Mouse (Mus musculus) ES-E14 (cell line): ENCODE results near the gene Ugt1a7c. TPM values are rescaled to one million over a fixed set of nuclear protein-coding genes. Genes with fewer than 3 reads are reported as not detected.

Experiments
- DNase-seq: peaks from one replicate; pipeline ENCODE4 v3.0.0-alpha.2; 2013; ENCODE audit warnings: low read depth, low spot score
- H3K27ac ChIP-seq: 2 replicates; pipeline ENCODE4 v1.5.1; 2012; ENCODE audit warnings: low read depth, mild to moderate bottlenecking, low read length, moderate library complexity, mixed read lengths; ENCODE audit not compliant: poor library complexity, insufficient read depth, severe bottlenecking
- H3K36me3 ChIP-seq: 2 replicates; pipeline ENCODE4 v1.6.1; 2012; ENCODE audit warnings: mild to moderate bottlenecking, low read length, moderate library complexity, mixed read lengths; ENCODE audit not compliant: control insufficient read depth, poor library complexity, insufficient read depth, severe bottlenecking
- H3K4me1 ChIP-seq, 2 experiments: fragments of 150-350 bp in 1 of 2; sonication (generic) in 1 of 2; 2 replicates each; pipeline ENCODE4 v1.6.1; 2012; ENCODE audit warnings: low read length in 2 of 2, mild to moderate bottlenecking in 1 of 2, mixed read lengths in 1 of 2; ENCODE audit not compliant: control insufficient read depth in 2 of 2, insufficient read depth in 2 of 2, poor library complexity in 1 of 2
- H3K4me3 ChIP-seq, 2 experiments: fragments of 150-350 bp in 1 of 2; sonication (generic) in 1 of 2; 2 replicates each; pipeline ENCODE4 v1.5.1; 2012; ENCODE audit warnings: low read length in 2 of 2, low read depth in 1 of 2, mild to moderate bottlenecking in 1 of 2, mixed read lengths in 1 of 2; ENCODE audit not compliant: insufficient read depth in 1 of 2, poor library complexity in 1 of 2, severe bottlenecking in 1 of 2
- H3K9ac ChIP-seq: 2 replicates; pipeline ENCODE4 v1.6.1; 2012; ENCODE audit warnings: low read depth, mild to moderate bottlenecking, low read length, mixed read lengths; ENCODE audit not compliant: poor library complexity, insufficient read depth, severe bottlenecking
- H3K9me3 ChIP-seq: fragments of 150-350 bp; sonication (generic); 2 replicates; pipeline ENCODE4 v1.6.1; 2012; ENCODE audit warnings: low read depth, mild to moderate bottlenecking, low read length; ENCODE audit not compliant: control insufficient read depth, insufficient read depth
- CHD2 ChIP-seq: IDR thresholded peaks from 2 replicates; pipeline ENCODE4 v1.6.1; 2014; ENCODE audit warnings: mild to moderate bottlenecking, low read depth, low read length, inconsistent platforms
- HCFC1 ChIP-seq: IDR thresholded peaks from 2 replicates; pipeline ENCODE4 v1.6.1; 2012; ENCODE audit warnings: low read length, inconsistent platforms, borderline replicate concordance; ENCODE audit not compliant: insufficient read depth
- MAFK ChIP-seq: IDR thresholded peaks from 2 replicates; pipeline ENCODE4 v1.6.1; 2014; ENCODE audit warnings: mild to moderate bottlenecking, low read depth, low read length, inconsistent platforms; ENCODE audit not compliant: insufficient read depth
- ZC3H11A ChIP-seq: IDR thresholded peaks from 2 replicates; pipeline ENCODE4 v1.6.1; 2012; ENCODE audit warnings: low read depth, mild to moderate bottlenecking, inconsistent platforms, low read length, borderline replicate concordance
- ZNF384 ChIP-seq: IDR thresholded peaks from 2 replicates; pipeline ENCODE4 v1.6.1; 2012; ENCODE audit warnings: low read depth, low read length, inconsistent platforms
- in situ Hi-C, 2 experiments: fragments of 600-800 bp; cut with MboI; formaldehyde crosslinking; loops; one replicate each; pipeline ENCODE4 v1.15.1; 2025; ENCODE audit warnings: low sequenced_read_pairs in 2 of 2, inconsistent platforms in 1 of 2; ENCODE audit not compliant: unreplicated experiment in 2 of 2
- total RNA-seq: library from RNA; depleted of rRNA; stranded (reverse); fragments of 300-350 nt; gene quantifications from 2 replicates; pipeline ENCODE4 v1.2.3, GENCODE M21; 2012

The Ugt1a7c gene
- total RNA-seq, 1 experiment, result 0.09 TPM

DNA sequence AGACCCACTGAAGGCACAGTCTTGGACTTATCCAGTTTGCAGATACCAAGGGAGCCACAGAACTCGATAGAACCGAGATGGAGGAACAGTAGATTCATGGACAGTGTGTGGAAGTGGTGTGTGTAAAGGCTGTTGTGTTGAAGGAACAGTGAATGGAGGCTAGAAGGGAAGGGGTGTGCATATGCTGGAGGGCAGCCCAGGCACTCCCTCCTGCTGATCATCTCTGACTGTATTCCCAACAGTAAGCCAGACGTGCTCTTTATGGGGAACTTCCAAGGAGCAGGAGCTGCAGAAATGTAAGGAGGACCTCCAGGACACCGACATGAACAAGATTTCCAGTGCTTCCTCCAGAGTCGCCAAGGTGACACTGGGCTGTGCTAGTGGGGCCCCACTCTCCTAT is 155.2 kb downstream of the Ugt1a7c start:
- Histone ChIP-seq H3K27ac (no peak overlapping the region), H3K9ac (no peak overlapping the region), H3K4me1 (no peaks in the 10 kb centered on the region), H3K4me3 (no peak overlapping the region), H3K9me3 (no peaks in the 10 kb centered on the region), H3K36me3 (no peaks in the 10 kb centered on the region)
- no peak for DNase-seq
- TF ChIP-seq MAFK (no peak), CHD2 (no peak), ZC3H11A (no peak), HCFC1 (no peak), ZNF384 (no peak)
- in situ Hi-C loops, result no loop called here

DNA sequence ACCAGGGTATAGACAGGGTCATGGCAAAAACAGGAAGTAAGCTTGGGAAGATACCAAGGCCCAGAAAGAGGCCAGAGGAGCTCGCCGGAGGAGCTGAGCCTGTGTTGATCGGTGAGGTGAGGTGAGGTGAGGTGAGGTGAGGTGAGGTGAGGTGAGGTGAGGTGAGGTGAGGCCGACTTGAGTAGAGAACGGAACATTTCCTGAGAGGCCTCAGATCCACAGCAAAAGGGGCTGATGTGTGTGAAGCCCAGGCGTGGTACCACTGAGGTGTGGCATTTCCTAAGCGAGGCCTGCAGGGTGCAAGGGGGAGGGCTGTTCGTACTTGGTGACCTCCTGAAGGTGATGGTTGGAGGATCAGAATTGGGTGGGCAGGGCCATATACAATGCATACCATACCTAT is 158.2 kb downstream of the Ugt1a7c start:
- no peak overlapping the region for H3K4me3 ChIP-seq
- no peak overlapping the region; the same call in 1 of the 2 replicates for H3K27ac ChIP-seq
- in situ Hi-C loops, result no loop called here
- no peak for DNase-seq
- no peaks in the 10 kb centered on the region for H3K4me1 ChIP-seq
- no peaks in the 10 kb centered on the region for H3K9me3 ChIP-seq
- no peak for TF ChIP-seq CHD2
- no peak for TF ChIP-seq MAFK
- TF ChIP-seq HCFC1, result no peak
- no peak for TF ChIP-seq ZNF384
- no peak for TF ChIP-seq ZC3H11A
- H3K36me3 ChIP-seq, result no peaks in the 10 kb centered on the region
- no peak overlapping the region for H3K9ac ChIP-seq

DNA sequence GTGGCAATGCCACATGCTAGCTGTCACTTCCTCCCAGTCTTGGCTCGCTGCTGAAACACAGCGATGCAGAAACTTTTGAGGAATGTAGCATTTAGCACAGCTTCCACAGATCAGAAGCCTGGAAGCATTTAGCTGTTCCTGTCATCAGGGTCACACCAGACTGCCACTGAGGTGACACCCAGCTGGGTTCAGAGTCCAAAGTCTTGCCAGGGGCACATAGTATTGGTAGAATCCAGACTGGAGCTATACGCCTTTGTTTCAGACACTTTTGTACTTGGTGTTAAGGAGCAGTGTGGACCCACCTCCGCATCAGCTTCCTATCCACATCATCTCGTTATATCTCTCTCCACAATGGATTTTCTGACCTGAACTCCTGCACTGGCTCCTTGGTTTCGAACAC is 158.7 kb downstream of the Ugt1a7c start:
- Histone ChIP-seq H3K9me3 (no peaks in the 10 kb centered on the region), H3K4me1 (no peaks in the 10 kb centered on the region), H3K9ac (no peak overlapping the region), H3K27ac (no peak overlapping the region), H3K4me3 (no peak overlapping the region), H3K36me3 (no peaks in the 10 kb centered on the region)
- in situ Hi-C loops, result no loop called here
- no peak for DNase-seq
- no peak for TF ChIP-seq ZC3H11A
- no peak for TF ChIP-seq HCFC1
- TF ChIP-seq ZNF384, result no peak
- no peak for TF ChIP-seq MAFK
- TF ChIP-seq CHD2, result no peak

DNA sequence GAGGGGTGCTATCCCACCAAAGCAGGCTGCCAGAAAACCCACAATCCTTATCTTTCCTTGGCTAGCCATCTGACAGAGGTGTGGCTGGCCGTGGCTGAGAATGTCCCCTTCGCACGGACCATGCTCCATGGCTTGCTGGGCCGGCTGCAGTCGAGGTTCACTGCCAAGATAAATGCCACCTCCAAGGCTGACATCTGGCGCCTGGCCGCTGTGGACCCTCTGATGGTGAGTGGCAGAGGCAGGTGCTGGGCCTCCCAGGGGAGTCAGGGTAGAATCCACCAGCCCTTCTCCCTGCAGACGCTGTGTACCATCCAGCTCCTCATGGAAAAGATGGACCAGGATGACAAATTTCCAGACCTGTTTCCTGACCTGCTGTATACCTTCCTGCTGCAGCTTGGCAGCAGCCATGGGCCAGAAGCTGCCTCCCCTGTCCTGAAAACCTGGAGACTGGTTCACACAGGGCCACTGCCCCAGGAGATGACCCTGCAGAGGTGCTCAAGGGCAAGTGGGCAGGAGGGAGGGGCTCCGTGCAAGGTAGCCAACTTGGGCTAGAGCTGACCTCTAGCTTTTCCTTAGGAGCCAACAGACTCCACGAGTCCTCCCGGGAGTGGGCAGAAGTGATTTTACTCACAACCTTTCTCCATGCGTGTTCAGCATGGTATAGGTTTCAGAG is 160.1 kb downstream of the Ugt1a7c start:
- TF ChIP-seq HCFC1, result no peak
- TF ChIP-seq CHD2, result no peak
- TF ChIP-seq ZNF384, result no peak
- no peak for TF ChIP-seq MAFK
- no peak for TF ChIP-seq ZC3H11A
- no peak for DNase-seq
- Histone ChIP-seq H3K4me3 (no peak overlapping the region), H3K9ac (no peak overlapping the region), H3K4me1 (no peaks in the 10 kb centered on the region), H3K9me3 (no peaks in the 10 kb centered on the region), H3K36me3 (no peaks in the 10 kb centered on the region), H3K27ac (no peak overlapping the region)
- in situ Hi-C loops, result no loop called here

DNA sequence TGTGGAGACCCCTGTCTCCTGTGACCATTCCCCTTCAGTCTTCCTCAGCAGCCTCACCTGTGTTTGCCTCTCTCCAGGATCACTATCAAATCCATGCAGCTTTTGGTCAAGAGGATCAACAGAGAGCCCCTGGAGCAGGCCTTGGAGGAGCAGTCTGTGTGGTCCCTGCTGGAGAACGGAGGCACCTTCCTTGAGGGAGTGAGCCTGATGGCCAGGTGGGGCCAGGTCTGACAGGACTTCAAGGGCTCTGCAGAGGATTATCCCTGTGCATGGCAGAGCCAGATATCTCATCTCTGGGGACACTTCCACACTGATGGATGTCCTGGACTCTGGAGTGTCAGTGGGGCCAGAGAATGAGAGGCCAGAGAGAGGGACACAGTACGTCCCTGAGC is 160.6 kb downstream of the Ugt1a7c start:
- Histone ChIP-seq H3K36me3 (no peaks in the 10 kb centered on the region), H3K9me3 (no peaks in the 10 kb centered on the region), H3K4me1 (no peaks in the 10 kb centered on the region), H3K4me3 (no peak overlapping the region), H3K27ac (no peak overlapping the region), H3K9ac (no peak overlapping the region)
- TF ChIP-seq CHD2, result no peak
- TF ChIP-seq HCFC1, result no peak
- TF ChIP-seq ZNF384, result no peak
- TF ChIP-seq MAFK, result no peak
- TF ChIP-seq ZC3H11A, result no peak
- in situ Hi-C loops, result no loop called here
- DNase-seq, result no peak
